Mouse (Mus musculus): Measurements from ENCODE around the gene Txndc15. TPM values are rescaled to one million over a fixed set of nuclear protein-coding genes. Genes with fewer than 3 reads are reported as not detected.

Txndc15 gene
- polyA plus RNA-seq (2014; fragmentation: Illumina TruSeq; extraction: RNeasy Lipid Tissue Mini Kit (QIAGEN cat#74804); ENCODE audit: low read depth, low replicate concordance): 150 TPM

GRCm38 (mm10) chr13:55714501-55715166, at the start of gene Txndc15:
Gene Txndc15, plus strand, starts transcription at chr13:55714650.

GRCm38 (mm10) chr13:55692535-55693242, 21.8 kb upstream of the Txndc15 start, which contains the start of gene B230219D22Rik:
Gene B230219D22Rik, plus strand, starts transcription at chr13:55693124.

GRCm38 (mm10) chr13:55727120-55727838, 12.8 kb downstream of the Txndc15 start, which contains the start of gene Pcbd2:
Gene Pcbd2, plus strand, starts transcription at chr13:55727368.

Other genes starting within 250 kb of the Txndc15 start
- gene Dbn1, start 226.5 kb upstream of the Txndc15 start, polyA plus RNA-seq (2014; fragmentation: Illumina TruSeq; extraction: RNeasy Lipid Tissue Mini Kit (QIAGEN cat#74804); ENCODE audit: low read depth, low replicate concordance): 1.9 TPM
- 0.17 TPM for gene Pdlim7, start 201.0 kb upstream of the Txndc15 start, polyA plus RNA-seq (2014; fragmentation: Illumina TruSeq; extraction: RNeasy Lipid Tissue Mini Kit (QIAGEN cat#74804); ENCODE audit: low read depth, low replicate concordance)
- gene Dok3, start 185.4 kb upstream of the Txndc15 start, polyA plus RNA-seq (2014; fragmentation: Illumina TruSeq; extraction: RNeasy Lipid Tissue Mini Kit (QIAGEN cat#74804); ENCODE audit: low read depth, low replicate concordance): not detected
- gene Ddx41, start 178.0 kb upstream of the Txndc15 start, polyA plus RNA-seq (2014; fragmentation: Illumina TruSeq; extraction: RNeasy Lipid Tissue Mini Kit (QIAGEN cat#74804); ENCODE audit: low read depth, low replicate concordance): 2.4 TPM
- gene Fam193b, start 143.5 kb upstream of the Txndc15 start, polyA plus RNA-seq (2014; fragmentation: Illumina TruSeq; extraction: RNeasy Lipid Tissue Mini Kit (QIAGEN cat#74804); ENCODE audit: low read depth, low replicate concordance): 4.1 TPM
- 86.5 TPM for gene Tmed9, start 140.9 kb upstream of the Txndc15 start, polyA plus RNA-seq (2014; fragmentation: Illumina TruSeq; extraction: RNeasy Lipid Tissue Mini Kit (QIAGEN cat#74804); ENCODE audit: low read depth, low replicate concordance)
- 2.7 TPM for gene B4galt7, start 114.8 kb upstream of the Txndc15 start, polyA plus RNA-seq (2014; fragmentation: Illumina TruSeq; extraction: RNeasy Lipid Tissue Mini Kit (QIAGEN cat#74804); ENCODE audit: low read depth, low replicate concordance)
- gene Caml, start 91.6 kb upstream of the Txndc15 start, polyA plus RNA-seq (2014; fragmentation: Illumina TruSeq; extraction: RNeasy Lipid Tissue Mini Kit (QIAGEN cat#74804); ENCODE audit: low read depth, low replicate concordance): 48.3 TPM
- 69.3 TPM for gene Ddx46, start 79.6 kb upstream of the Txndc15 start, polyA plus RNA-seq (2014; fragmentation: Illumina TruSeq; extraction: RNeasy Lipid Tissue Mini Kit (QIAGEN cat#74804); ENCODE audit: low read depth, low replicate concordance)
- gene B230219D22Rik, start 21.5 kb upstream of the Txndc15 start, polyA plus RNA-seq (2014; fragmentation: Illumina TruSeq; extraction: RNeasy Lipid Tissue Mini Kit (QIAGEN cat#74804); ENCODE audit: low read depth, low replicate concordance): 189 TPM
- 23.8 TPM for gene Pcbd2, start 12.7 kb downstream of the Txndc15 start, polyA plus RNA-seq (2014; fragmentation: Illumina TruSeq; extraction: RNeasy Lipid Tissue Mini Kit (QIAGEN cat#74804); ENCODE audit: low read depth, low replicate concordance)
- not detected for gene Catsper3, start 69.9 kb downstream of the Txndc15 start, polyA plus RNA-seq (2014; fragmentation: Illumina TruSeq; extraction: RNeasy Lipid Tissue Mini Kit (QIAGEN cat#74804); ENCODE audit: low read depth, low replicate concordance)
- not detected for gene Pitx1, start 121.5 kb downstream of the Txndc15 start, polyA plus RNA-seq (2014; fragmentation: Illumina TruSeq; extraction: RNeasy Lipid Tissue Mini Kit (QIAGEN cat#74804); ENCODE audit: low read depth, low replicate concordance)

All from adrenal gland, adult 10 weeks (tissue).